Mouse (Mus musculus) cerebellum, adult 9-11 months (tissue): ENCODE results near the gene G3bp2.
"Not testable (repeated sequence)": the region's sequence is repeated elsewhere in the genome, so short reads cannot be mapped to it uniquely, and the experiment has no call there.

Experiments used
- DNase-seq: peaks from one replicate; pipeline ENCODE4 v3.0.0; 2022

Gene G3bp2

DNA sequence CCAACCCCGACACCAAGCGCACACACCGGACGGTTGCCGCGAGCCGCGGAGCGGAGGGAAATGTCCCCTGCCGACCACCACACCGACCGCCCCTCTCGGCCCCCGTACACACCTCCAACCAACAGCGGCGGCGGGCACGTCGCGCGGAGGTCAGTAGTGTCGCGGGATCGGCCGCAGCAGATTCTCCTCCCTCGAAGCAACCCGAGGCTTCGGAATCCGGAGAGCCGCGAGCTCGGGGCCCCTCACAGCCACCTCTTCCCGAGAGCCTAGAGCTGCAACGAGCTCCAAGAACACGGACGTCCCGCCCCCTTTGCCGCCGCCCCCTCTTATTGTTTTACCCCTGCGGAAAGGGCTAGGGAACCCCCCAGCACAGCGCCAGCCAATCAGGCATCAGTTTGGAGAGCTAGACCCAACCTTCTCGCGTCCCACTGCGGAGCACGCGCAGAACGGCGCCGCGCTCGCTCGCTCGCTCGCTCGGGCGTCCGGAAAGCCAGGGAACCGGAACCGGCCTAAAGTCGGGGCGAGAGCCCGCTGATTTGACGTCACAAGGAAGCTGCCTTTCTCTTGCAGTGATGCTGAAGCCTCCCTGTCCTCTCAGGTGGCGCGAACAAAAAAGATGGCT, at the start of gene G3bp2:
TSS of gene G3bp2 (minus strand) at position 303 of the 622 bp plus-strand sequence.
- DNase-seq = peak; percentile 97

DNA sequence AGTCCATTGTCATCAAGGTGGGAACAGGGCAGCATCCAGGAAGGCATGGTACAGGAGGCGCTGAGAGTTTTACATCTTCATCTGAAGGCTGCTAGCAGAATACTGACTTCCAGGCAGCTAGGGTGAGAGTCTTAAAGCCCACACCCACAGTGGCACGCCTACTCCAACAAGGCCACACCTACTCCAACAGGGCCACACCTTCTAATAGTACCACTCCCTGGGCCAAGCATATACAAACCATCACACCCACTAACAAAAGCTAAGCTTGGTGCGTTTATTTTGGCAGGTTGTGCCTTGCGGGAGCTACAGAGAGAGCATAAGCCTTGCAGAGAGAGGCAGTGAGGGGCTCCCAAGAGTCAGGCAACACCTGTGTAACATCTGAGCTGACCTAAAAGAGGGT, 49.5 kb upstream of the G3bp2 start:
- DNase-seq = not testable (repeated sequence)

DNA sequence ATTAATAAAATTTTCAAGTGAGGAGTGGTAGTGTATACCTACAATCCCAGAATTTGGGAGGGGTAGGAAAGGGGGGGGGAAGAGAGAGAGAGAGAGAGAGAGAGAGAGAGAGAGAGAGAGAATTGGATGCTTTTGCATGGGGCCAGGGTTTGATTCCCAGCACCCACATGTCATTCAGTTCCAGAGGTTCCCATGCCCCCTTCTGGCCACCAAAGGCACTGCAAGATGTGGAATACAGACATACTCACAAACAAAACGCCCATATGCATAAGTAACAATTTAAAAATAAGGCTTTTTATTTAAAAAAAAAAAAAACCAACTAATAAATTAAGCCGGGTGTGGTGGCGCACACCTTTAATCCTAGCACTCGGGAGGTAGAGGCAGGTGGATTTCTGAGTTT, 48.6 kb upstream of the G3bp2 start:
- no peak for DNase-seq

DNA sequence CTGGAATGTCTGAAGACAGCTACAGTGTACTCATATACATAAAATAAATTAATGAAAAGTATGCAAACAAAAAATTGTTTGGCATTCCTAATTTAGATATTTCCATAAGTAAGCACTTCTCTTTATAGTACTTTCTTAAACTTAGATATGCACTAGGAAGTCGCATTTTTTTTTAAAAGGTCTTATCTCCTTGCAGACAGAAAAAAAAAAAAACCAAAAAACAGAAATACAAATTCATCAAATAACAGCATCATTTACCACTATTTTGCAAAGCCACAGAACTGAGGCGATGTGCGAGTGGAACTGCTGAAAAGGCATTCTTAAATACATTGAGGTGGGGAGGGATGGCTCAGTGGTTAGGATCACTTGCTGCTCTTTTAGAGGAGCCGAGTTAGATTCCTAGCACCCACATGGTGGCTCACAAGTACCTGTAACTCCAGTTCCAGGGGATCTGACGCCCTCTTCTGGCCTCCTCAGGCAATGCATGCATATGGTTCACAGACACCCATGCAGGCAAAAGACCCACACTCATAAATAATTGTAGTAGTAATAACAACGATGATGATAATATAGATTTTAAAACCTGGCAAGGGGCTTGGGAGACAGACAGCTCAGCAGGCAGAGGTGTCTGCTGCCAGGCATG, 46.6 kb upstream of the G3bp2 start:
- no peak for DNase-seq

DNA sequence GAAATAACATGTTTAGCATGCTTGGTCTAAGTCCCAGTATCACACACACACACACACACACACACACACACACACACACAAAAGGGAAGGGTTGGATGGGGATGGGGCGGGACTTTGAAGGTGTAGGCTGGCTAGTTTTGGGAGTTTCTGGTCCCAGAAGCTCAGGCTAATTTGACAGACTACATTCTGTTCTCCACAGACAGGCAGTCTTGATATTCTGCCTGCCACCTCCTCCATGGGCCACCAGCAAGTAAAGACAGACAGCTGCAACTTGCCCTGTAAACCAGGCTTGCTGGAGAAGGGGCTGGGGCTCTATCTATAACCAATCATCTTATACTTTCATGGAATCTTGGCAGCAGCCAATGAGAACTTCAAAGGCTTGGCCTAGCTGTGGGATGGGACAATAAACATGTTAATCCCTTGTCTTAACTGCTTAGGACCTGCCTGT, 45.8 kb upstream of the G3bp2 start:
- no peak for DNase-seq

DNA sequence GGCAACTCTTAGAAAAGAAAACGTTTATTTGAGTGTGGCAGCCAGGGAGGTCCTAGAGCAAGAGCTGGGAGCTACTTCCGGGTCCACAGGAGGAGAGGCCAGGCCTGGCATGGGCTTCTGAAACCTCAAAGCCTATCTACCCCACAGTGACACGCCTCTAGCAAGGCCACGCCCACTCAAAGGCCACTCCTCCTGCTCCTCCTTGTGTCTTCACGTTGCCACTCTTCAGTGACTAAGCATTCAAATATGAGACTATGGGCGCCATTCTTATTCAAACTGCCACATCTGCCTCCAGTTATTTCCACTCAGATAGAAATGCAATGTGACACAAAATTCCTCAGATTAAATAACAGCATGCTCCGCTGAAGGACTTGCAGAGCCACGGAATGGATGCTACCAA, 45.1 kb upstream of the G3bp2 start:
- no peak for DNase-seq

DNA sequence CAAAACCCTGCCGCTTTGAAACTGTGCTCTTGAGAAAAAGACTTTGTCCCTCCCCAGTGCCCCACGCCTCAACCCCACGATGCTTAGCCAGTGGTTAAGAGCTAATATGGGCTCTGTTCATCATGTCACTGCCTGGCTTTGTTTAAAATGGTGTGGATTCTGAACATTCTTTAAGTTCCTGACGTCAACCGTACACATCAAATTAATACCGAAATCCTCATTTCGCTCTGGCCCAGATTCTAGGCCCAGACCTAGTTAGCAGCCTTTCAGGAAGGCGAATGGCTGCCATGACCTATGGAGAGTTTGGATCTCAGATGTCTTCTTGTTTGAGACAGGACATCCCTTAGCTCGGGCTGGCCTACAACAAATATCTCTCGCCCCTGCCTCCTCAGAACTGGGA, 44.2 kb upstream of the G3bp2 start:
- no peak for DNase-seq

DNA sequence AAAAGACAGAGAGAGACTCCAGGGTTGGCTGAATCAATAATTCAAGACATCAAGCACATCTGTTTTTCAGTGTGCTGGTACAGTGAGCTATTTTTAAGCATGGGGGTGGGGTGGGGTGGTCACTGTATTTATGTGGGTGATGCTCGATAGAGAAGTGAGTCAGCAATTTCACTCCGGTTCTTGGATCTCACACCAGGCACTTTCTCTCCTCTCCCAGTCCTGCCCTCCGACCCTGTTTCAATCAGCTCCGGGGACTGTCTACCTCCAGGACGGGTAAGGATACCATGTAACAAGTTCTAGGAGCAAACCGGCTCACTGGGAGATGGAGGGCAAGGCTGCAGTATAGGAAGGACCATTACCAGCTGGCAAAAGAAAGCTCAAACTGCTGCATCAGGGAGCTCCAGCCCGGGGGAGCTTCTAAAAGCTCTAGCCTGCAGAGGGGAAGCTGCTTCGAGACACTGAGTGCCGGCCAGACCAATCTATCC, 43.7 kb upstream of the G3bp2 start:
- no peak for DNase-seq

DNA sequence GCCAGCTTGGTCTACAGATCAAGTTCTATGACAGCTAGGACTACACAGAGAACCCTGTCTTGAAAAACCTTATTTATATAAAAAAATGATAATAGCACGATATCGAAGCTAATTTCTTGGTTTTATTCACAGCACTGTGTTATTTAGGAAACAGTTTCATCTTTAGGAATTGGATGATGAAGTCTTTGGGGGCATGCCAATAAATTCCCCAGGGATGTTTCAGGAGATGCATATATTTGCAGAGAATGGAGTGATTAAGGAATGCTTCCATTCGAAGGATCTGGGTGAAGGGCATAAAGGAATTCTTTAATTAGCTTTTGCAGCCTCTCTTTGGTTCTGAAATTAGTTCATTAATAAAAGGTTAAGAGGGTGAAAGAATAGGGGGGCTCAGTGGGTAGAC, 41.9 kb upstream of the G3bp2 start:
- no peak for DNase-seq

DNA sequence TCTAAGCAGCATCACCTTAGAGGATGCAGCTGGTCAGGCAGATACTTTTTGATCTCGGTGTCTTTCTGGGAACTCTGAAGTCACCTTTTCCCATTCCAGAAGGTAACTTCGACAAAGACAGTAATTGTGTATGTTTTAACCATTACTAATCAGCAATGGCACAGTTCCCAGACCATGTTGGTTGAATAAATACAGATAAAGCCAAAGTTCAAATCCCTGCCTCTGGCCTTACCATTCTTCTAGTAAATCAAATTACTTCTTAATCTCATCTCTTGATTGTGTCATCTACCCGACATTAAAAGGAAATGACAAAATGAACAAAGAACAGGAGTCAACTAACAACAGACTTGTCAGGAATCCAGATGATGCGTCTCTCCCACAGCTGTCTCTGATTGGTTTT, 38.1 kb upstream of the G3bp2 start:
- no peak for DNase-seq

DNA sequence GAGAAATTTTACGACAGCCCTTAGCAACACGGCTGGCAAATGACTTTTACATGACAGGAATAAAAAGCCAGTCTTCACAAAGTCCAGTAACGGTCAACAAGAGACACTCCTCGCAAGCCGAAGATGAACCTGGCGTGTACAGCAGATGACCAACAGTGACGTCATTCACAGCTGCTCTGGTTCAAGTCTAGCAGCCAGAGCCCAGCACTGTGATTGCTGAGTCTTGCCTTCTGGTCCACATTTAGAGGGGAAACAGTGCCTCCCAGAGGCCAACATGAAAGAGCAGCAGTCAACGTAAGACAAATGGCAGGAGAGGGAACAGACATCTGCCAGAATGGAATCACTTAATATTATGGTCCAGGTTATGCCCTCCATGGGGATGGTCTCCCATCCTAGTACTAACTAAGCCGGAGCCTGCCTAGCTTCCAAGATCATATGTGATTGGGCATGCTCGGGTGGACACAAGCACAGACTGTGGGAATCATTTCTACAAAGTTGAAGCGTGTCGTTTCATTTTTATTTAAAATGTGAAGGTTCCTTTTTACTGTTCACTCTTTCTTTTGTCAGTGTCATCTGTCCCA, 34.4 kb upstream of the G3bp2 start:
- DNase-seq = peak; percentile 82

DNA sequence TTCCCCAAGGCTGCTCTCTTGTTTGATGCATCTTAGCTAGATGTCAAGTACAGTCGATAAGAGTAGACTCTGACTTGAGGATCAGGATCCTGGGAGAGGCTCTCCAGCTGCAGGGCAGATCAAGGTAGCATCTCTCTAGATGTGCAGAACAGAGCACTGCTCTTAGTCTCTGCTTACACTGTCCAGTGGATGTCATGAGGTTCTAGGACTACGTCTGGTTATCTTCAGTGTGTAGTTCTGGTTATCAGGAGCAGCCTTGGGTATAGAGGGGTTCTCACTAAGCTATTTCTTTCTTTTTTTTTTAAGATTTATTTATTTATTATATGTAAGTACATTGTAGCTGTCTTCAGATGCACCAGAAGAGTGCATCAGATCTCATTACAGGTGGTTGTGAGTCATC, 31.4 kb upstream of the G3bp2 start:
- no peak for DNase-seq

DNA sequence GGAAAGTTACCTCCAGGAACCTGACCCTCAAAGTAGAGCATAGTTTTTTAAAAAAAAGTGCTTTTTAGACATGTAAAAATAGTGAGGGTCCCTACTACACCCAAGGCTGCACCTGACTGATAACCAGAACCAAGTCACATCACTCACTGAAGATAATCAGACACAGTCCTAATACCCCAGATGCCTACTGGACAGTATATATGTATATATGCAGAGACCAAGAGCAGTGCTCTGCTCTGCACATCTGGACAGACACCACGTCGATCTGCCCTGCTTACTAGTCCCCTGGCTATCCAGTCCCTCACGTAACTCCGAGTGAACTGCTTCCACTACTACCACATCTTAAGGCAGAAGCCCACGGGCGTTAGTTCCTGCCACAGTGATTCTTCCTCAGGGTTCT, 30.7 kb upstream of the G3bp2 start:
- no peak for DNase-seq

DNA sequence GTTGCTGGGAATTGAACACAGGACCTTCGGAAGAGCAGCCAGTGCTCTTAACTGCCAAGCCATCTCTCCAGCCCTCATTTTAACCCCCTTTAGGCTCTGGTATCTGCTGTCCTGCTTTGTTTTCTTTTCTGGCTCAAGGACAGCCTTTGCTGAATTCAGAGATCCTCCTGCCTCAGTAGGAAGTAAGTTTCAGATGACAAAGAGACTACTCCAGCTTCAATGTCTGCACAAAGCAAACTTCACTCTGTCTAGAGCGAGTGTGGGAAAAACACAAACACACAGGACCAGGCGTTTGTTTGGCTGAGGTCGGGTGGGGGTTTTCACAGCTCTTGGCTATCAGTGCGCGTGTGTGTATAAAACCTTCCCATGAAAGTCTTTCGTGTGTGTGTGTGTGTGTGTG, 30.0 kb upstream of the G3bp2 start:
- DNase-seq = no peak

DNA sequence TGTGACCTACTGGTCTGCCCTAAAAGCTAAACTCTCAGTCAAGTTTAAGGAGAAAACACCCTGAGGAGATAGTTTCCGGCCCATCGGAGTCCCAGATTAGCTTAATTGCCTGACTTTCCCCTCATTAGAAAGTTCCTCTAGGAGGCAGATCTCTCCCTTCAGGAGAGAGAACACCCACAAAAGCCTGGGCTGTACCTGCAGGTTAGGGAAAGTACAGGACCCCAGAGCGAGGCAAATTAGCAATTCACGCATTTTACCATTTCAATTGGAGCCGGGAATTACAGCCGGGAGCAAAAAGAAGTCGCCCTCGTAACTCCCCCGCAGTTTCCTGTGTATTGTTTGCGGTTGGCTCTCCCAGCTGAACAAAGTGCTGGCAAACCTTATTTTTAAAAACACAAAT, 29.1 kb upstream of the G3bp2 start:
- DNase-seq = no peak

DNA sequence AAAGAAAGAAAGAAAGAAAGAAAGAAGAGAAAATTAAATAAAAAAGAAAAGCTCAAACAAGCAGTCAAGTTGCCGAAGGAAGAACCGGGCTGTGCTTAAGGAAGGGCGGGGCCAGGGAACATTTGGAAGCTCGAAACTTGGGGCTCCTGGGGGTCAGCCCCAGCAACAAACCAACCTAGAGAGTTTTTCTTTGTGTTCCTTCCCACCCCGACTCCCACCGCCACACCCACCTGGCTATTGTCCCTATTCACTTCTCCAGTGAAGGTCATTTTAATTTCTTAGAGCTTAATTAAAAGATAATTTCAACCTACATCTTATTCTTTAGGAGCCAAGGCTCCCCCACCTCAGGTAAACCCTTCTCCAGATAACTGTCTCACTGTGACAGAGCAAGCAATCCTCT, 28.7 kb upstream of the G3bp2 start:
- no peak for DNase-seq

DNA sequence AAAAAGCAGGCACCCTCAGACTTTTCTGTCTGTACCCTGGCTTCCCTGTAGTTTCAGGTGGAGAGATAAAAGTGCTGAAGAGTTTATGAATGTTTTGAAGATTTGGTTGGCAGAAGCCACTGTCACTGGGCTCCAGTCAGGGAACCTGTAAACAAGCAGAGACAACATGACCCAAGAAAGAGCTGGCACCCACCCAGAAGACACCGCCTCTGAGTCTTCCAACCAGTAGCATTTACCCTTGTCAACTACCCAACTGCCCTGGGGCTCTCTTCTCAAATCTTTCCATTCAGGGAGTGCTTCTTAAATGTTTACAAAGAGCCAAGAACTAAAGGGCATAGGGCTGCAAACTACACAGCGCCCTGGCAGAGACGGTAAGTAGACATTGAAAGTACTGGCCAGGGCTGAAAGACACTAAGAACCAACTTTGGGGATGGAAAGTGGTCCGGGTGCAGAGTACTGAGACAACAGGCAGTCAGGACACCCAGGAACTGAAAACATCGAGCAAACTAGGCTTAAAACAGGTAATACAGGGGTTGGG, 27.4 kb upstream of the G3bp2 start:
- no peak for DNase-seq

DNA sequence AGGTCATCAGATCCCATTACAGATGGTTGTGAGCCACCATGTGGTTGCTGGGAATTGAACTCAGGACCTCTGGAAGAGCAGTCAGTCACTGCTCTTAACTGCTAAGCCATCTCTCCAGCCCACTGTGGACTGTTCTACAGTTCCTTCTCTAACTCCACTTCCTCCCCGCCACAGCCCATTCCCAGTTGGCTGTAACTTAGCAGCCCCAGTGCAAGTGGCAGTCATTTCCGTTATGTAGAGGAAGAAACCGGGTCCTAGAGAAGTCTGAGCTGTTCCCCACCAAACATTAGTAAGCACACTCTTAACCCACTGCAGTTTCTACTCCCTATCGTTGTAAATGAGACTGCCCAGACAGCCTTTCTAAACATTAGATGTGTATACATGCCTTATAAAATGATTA, 23.8 kb upstream of the G3bp2 start:
- DNase-seq = no peak

DNA sequence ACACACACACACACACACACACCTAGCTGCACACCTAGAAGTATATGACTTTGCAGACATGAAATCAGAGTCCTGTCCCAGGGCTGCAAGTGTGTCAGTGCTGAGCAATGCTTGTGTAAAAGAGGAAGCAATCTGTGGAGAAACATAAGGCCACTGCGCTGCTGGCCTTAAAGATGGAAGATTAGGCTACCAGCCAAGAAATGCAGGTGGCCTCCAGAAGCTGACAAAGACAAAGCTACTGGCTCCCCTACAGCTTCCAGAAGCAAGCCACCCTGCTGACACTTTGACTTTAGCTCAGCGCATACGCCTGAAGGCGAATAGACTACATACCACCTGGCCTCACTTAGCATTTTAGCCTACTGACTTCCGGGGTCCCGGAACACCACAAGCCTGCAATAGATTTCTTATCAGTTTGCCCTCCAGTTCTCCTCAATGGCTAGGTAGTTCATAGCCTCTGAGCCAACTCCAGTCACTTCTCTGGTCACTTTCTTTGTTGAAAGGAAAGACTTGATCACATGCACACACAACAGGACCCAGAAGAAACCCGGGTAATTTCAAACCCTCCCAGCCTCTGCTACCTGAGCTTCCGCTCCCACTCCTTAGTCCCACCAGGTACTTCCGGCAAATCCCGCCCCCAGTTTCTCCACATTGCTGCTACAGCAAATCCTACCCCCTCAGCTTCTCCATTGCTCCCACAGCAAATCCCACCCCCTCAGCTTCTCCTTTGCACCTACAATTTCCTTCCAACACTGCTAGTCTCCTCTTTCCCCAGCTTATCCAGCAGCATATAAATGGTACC, 23.0 kb upstream of the G3bp2 start:
- peak; percentile 57 for DNase-seq

DNA sequence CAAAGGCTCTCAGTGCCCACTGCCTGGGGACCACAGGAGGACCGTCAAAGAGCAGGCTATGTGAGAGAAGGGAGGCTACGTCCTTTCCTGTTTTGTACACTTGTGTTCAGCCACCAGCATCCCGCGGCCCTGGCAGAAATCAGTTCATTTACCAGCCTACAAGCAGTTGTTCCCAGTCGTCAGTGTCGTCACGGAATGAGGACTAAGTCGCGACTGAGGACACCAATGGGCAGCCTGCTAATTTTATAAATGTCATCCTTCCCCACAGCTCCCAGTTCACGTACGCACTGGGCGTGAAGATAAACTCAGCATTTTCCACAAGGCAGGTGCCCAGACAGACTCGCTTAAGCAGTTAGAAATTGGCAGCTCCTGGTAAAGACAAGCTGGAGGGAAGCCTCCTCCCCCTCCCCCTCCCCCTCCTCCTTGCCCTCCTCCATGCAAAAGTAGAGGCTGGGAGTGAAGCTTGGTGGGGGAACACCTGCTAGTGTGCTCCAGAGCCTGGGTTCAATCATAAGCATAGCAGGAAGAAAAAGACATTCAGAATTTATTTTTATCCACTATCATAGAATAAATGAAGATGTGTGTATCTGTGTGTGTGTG, 20.4 kb upstream of the G3bp2 start:
- DNase-seq = no peak

DNA sequence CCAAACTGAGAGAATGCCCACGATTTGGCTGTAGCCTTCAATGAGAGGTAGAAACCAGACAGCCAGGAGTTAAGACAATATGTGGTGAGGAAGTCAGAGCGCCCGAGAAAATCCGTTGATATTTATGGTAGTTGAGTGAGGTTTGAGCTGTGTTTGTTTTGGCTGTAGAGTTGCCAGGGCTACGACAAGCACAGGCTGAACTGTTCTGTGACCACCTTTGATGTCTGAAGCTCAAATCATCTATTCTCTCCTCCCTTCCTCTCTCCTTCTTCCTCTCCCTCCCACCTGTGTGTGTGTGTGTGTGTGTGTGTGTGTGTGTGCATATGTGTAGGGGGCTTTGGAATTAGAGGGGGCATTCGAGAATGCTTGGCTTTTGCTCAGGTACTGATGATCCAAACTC, 19.5 kb upstream of the G3bp2 start:
- no peak for DNase-seq

DNA sequence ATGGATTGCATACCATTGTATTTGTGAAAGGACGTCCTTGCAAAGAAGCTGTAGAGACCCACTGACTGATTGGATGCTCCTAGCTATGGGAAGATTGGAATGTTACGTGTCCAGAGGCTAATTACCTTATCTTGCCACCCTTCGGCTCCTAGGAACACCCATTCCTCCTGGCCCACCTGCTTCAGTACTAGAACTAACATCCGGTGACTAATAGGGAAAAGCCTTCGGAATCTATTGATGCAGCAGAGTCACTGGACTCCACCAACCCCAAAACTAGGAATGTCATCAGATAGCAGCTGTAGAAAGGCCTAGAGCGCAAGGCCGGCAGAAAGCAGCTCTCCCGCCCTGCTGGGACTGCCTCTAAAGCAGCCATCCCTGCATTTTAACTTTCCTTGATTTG, 18.1 kb upstream of the G3bp2 start:
- no peak for DNase-seq
